Mouse (Mus musculus) liver, embryonic 14.5 days (tissue): ENCODE data around the gene Prkcb.

Experiments used
- CTCF ChIP-seq: IDR thresholded peaks from 2 replicates; pipeline ENCODE4 v1.5.1; 2016; ENCODE audit warnings: antibody characterized with exemption, low read depth, control low read depth
- EP300 ChIP-seq: IDR thresholded peaks from 2 replicates; pipeline ENCODE4 v1.6.1; 2016; ENCODE audit warnings: antibody characterized with exemption, low read depth

- TF ChIP-seq EP300 (no peak), CTCF (no peak)
Observed at GRCm38 (mm10) chr7:122389633-122390032, 101.1 kb downstream of the Prkcb start.
